Mouse (Mus musculus) bone marrow macrophage, adult 2 months (primary cell): ENCODE results near the gene Vmn1r16.

ENCODE experiments used
- CTCF ChIP-seq: IDR thresholded peaks from 2 replicates; pipeline ENCODE4 v1.5.1; 2012; ENCODE audit warnings: low read depth, mild to moderate bottlenecking, low read length, moderate library complexity
- POLR2A ChIP-seq: IDR thresholded peaks from 2 replicates; pipeline ENCODE4 v1.6.1; 2012; ENCODE audit warnings: mild to moderate bottlenecking, low read depth, low read length, borderline replicate concordance

DNA sequence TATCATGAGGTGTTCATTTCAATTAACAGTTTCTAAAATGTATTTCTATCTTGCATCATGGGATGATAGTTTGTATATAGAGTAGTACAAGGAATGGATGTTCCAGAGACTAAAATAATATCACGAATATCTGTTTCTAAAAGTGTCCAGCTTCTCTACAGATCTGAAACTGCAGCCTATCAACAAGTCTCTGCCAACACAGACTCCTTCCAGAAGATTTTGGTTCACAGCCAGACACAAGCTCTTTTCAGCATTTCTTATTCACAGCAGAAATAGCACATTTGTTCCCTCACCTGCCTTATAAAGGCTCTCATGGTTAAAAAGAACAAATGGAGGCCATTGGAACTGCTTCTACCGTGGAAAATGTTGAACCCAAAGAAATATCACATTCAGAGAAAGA, 27.6 kb upstream of the Vmn1r16 start:
- TF ChIP-seq POLR2A, result no peak
- TF ChIP-seq CTCF, result no peak
